Mouse (Mus musculus) liver, embryonic 11.5 days (tissue): ENCODE measurements at regions not wholly inside any gene's neighbourhood (a gene's known extent, or its start where the extent isn't known, plus 50 kb on each side); places are given as distances from the start of the nearest gene placed in this dataset.

Experiments
- ATAC-seq: fragments of 200-750 bp; cut with Nextera tagmentation; replicated peaks from 2 replicates; pipeline ENCODE4 v1.8.0; 2017; ENCODE audit warnings: moderate number of reproducible peaks, mild to moderate bottlenecking, moderate TSS enrichment, moderate library complexity; ENCODE audit not compliant: low FRiP score
- DNase-seq: peaks from one replicate; pipeline ENCODE4 v3.0.0-alpha.2; 2017; ENCODE audit warnings: low spot score
- H3K27ac ChIP-seq: fragments of 300-500 bp; sonication (generic); 2 replicates; pipeline ENCODE4 v1.5.1; 2014; ENCODE audit warnings: mild to moderate bottlenecking, low read depth, low read length, control low read depth
- H3K27me3 ChIP-seq: fragments of 300-500 bp; sonication (generic); replicated peaks from 2 replicates; pipeline ENCODE4 v1.6.1; 2014; ENCODE audit warnings: low read length, mixed read lengths; ENCODE audit not compliant: control insufficient read depth, insufficient read depth
- H3K36me3 ChIP-seq: fragments of 300-500 bp; sonication (generic); 2 replicates; pipeline ENCODE4 v1.6.1; 2014; ENCODE audit warnings: mild to moderate bottlenecking, low read length, moderate library complexity, mixed read lengths; ENCODE audit not compliant: control insufficient read depth, insufficient read depth
- H3K4me1 ChIP-seq: fragments of 300-500 bp; sonication (generic); replicated peaks from 2 replicates; pipeline ENCODE4 v1.6.1; 2014; ENCODE audit warnings: low read length, mixed read lengths; ENCODE audit not compliant: control insufficient read depth, insufficient read depth
- H3K4me2 ChIP-seq: fragments of 300-500 bp; sonication (generic); 2 replicates; pipeline ENCODE4 v1.6.1; 2014; ENCODE audit warnings: mild to moderate bottlenecking, control low read depth, moderate library complexity
- H3K4me3 ChIP-seq: fragments of 300-500 bp; sonication (generic); 2 replicates; pipeline ENCODE4 v1.5.1; 2014; ENCODE audit warnings: low read depth, low read length, control low read depth
- H3K9ac ChIP-seq: fragments of 300-500 bp; sonication (generic); 2 replicates; pipeline ENCODE4 v1.6.1; 2014; ENCODE audit warnings: low read depth, low read length, control low read depth
- H3K9me3 ChIP-seq: fragments of 300-500 bp; sonication (generic); 2 replicates; pipeline ENCODE4 v1.6.1; 2016; ENCODE audit warnings: low read length, inconsistent platforms, mixed read lengths; ENCODE audit not compliant: control insufficient read depth
- WGBS: fragments of 180-500 bp; shearing (Covaris S2); extraction: QIAGEN DNeasy Blood & Tissue Kit; methylation state at CpG from one replicate; pipeline ENCODE4 v1.1.7; 2014; 5-methylcytosine and 5-hydroxymethylcytosine counted together

- Histone ChIP-seq H3K9ac (no peak overlapping the region), H3K27me3 (no peaks in the 10 kb centered on the region), H3K27ac (no peak overlapping the region), H3K36me3 (no peaks in the 10 kb centered on the region), H3K9me3 (no peaks in the 10 kb centered on the region; the same call in 1 of the 2 replicates), H3K4me1 (no peaks in the 10 kb centered on the region), H3K4me3 (no peak overlapping the region), H3K4me2 (no peak overlapping the region)
- DNase-seq, result no peak
- no peak for ATAC-seq
Observed at GRCm38 (mm10) chr3:147443691-147443960, 591.5 kb downstream of the Ttll7 start.

GRCm38 (mm10) chr3:147444005-147444763, 592.0 kb downstream of the Ttll7 start:
- Histone ChIP-seq H3K27ac (no peak overlapping the region), H3K4me2 (no peak overlapping the region), H3K9me3 (no peaks in the 10 kb centered on the region; the same call in 1 of the 2 replicates), H3K36me3 (no peaks in the 10 kb centered on the region), H3K9ac (no peak overlapping the region), H3K4me1 (no peaks in the 10 kb centered on the region), H3K4me3 (no peak overlapping the region), H3K27me3 (no peaks in the 10 kb centered on the region)
- WGBS, result 79% methylated on average over 10 of the region's 10 CpGs
- DNase-seq (no peak), ATAC-seq (no peak)

GRCm38 (mm10) chr3:147445066-147445844, 593.1 kb downstream of the Ttll7 start:
- Histone ChIP-seq H3K27me3 (no peaks in the 10 kb centered on the region), H3K9me3 (no peaks in the 10 kb centered on the region; the same call in 1 of the 2 replicates), H3K4me3 (no peak overlapping the region), H3K27ac (no peak overlapping the region), H3K36me3 (no peaks in the 10 kb centered on the region), H3K4me1 (no peaks in the 10 kb centered on the region), H3K9ac (no peak overlapping the region), H3K4me2 (no peak overlapping the region)
- DNase-seq (no peak), ATAC-seq (no peak)
- WGBS, result 82% methylated on average over 5 of the region's 5 CpGs

GRCm38 (mm10) chr3:147445884-147446283, 593.7 kb downstream of the Ttll7 start:
- no peaks in the 10 kb centered on the region; the same call in 1 of the 2 replicates for H3K9me3 ChIP-seq
- H3K27ac ChIP-seq, result no peak overlapping the region
- H3K4me2 ChIP-seq, result no peak overlapping the region
- H3K4me3 ChIP-seq, result no peak overlapping the region
- DNase-seq, result no peak
- H3K27me3 ChIP-seq, result no peaks in the 10 kb centered on the region
- no peak for ATAC-seq
- no peaks in the 10 kb centered on the region for H3K4me1 ChIP-seq
- no peak overlapping the region for H3K9ac ChIP-seq
- H3K36me3 ChIP-seq, result no peaks in the 10 kb centered on the region
- 72% methylated on average over 8 of the region's 8 CpGs for WGBS

- Histone ChIP-seq H3K9me3 (no peaks in the 10 kb centered on the region), H3K27ac (no peak overlapping the region), H3K36me3 (no peaks in the 10 kb centered on the region), H3K27me3 (no peaks in the 10 kb centered on the region), H3K4me1 (no peaks in the 10 kb centered on the region), H3K4me2 (no peak overlapping the region), H3K4me3 (no peak overlapping the region), H3K9ac (no peak overlapping the region)
- no peak for DNase-seq
- no peak for ATAC-seq
- 70% methylated on average over 4 of the region's 4 CpGs for WGBS
Observed at GRCm38 (mm10) chr3:147452176-147452575, 600.0 kb downstream of the Ttll7 start.

- H3K4me2 ChIP-seq, result no peak overlapping the region
- ATAC-seq (no peak), DNase-seq (no peak)
- no peaks in the 10 kb centered on the region for H3K36me3 ChIP-seq
- H3K27ac ChIP-seq, result no peak overlapping the region
- H3K4me3 ChIP-seq, result no peak overlapping the region
- H3K9me3 ChIP-seq, result no peaks in the 10 kb centered on the region
- WGBS, result 79% methylated on average over 3 of the region's 3 CpGs
- H3K27me3 ChIP-seq, result no peaks in the 10 kb centered on the region
- no peaks in the 10 kb centered on the region for H3K4me1 ChIP-seq
- H3K9ac ChIP-seq, result no peak overlapping the region
Observed at GRCm38 (mm10) chr3:147455383-147455782, 603.2 kb downstream of the Ttll7 start.

- Histone ChIP-seq H3K36me3 (no peaks in the 10 kb centered on the region), H3K4me2 (no peak overlapping the region), H3K4me1 (no peaks in the 10 kb centered on the region), H3K27me3 (no peaks in the 10 kb centered on the region), H3K27ac (no peak overlapping the region), H3K4me3 (no peak overlapping the region), H3K9ac (no peak overlapping the region), H3K9me3 (no peaks in the 10 kb centered on the region)
- ATAC-seq (no peak), DNase-seq (no peak)
- 77% methylated on average over 4 of the region's 4 CpGs for WGBS
Observed at GRCm38 (mm10) chr3:147456294-147456693, 604.1 kb downstream of the Ttll7 start.

- Histone ChIP-seq H3K4me1 (no peaks in the 10 kb centered on the region), H3K4me2 (no peak overlapping the region), H3K4me3 (no peak overlapping the region), H3K9ac (no peak overlapping the region), H3K27ac (no peak overlapping the region), H3K9me3 (no peaks in the 10 kb centered on the region), H3K36me3 (no peaks in the 10 kb centered on the region), H3K27me3 (no peaks in the 10 kb centered on the region)
- ATAC-seq (no peak), DNase-seq (no peak)
- 37% methylated on average over 4 of the region's 4 CpGs for WGBS
Observed at GRCm38 (mm10) chr3:147458115-147458514, 605.9 kb downstream of the Ttll7 start.

GRCm38 (mm10) chr3:147479890-147480289, 627.7 kb downstream of the Ttll7 start:
- no peak for ATAC-seq
- Histone ChIP-seq H3K27me3 (no peaks in the 10 kb centered on the region), H3K9me3 (no peaks in the 10 kb centered on the region), H3K9ac (no peak overlapping the region), H3K27ac (no peak overlapping the region), H3K36me3 (no peaks in the 10 kb centered on the region), H3K4me2 (no peak overlapping the region), H3K4me3 (no peak overlapping the region), H3K4me1 (no peaks in the 10 kb centered on the region)
- no peak for DNase-seq
- 75% methylated on average over 1 of the region's 1 CpGs for WGBS
